ENCODE assay signal across 24 mouse cellular contexts in the genomic region with DNA sequence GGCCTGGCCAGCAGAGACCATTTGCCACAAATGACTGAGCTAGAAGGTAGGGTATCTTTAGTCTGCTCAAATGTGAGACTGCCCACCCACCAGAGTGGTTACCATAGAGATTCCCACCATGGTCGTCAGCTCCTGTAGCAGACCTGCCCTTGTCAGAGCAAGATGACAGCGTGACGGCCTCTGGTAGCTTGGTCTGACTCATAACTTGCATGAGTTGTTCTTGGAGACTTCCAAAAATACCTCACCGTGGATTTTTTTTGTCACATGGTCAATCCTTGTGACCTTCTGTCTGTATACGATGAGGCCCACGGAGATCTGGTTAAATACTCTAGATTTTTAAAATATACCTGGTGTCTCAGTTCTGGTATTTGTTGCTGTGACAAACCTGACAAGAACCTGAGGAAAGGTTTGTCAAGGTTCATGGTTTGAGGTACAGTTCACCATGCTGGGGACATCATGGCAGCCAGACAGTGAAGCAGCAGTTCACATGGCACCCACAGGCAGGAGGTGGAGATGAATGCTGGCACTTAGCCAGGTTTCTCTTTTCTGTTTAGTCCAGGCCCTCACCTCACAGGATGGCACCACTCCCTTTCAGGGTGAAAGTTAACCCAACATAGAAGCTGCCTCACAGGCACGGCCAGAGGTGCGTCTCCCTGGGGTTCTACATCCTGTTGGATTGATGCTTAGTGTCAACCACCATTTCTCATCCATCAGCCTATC.
DNase-seq lines count a peak whose midpoint lies in the region; ATAC-seq lines count a peak whose summit lies in the region.
"Had no signal": no experiment of that assay in that cellular context is flagged by ENCODE, and none has a peak within 500 bp of the region (broad histone marks: within the 10 kb centered on the region; RNA-seq: fewer than 3 reads in every experiment).

No protein-coding gene starts in this region.

- WGBS in hindbrain, embryonic 10.5 days = 85% methylated on average over 8 of the region's 8 CpGs

- H3K27me3 ChIP-seq in hindbrain, embryonic 10.5 days (ENCODE audit: insufficient read depth, poor library complexity, severe bottlenecking) = no peaks in the 10 kb centered on the region
- H3K27me3 ChIP-seq: embryonic facial prominence, embryonic 12.5 days; heart, embryonic 13.5 days; hindbrain, embryonic 12.5 days; liver, embryonic 15.5 days; neural tube, embryonic 15.5 days had no signal

- no peak overlapping the region for H3K4me3 ChIP-seq in hindbrain, embryonic 10.5 days
- H3K4me3 ChIP-seq: embryonic facial prominence, embryonic 12.5 days; heart, adult 2 months; heart, embryonic 13.5 days; hindbrain, embryonic 12.5 days; left cerebral cortex, adult 2 months; limb, embryonic 10.5 days; liver, embryonic 15.5 days; neural tube, embryonic 15.5 days had no signal

- ATAC-seq in megakaryocyte, adult 5-6 weeks (ENCODE audit: poor library complexity, severe bottlenecking) = no peak
- ATAC-seq: forebrain, postnatal 0 days; intestine, postnatal 0 days had no signal

- H3K4me1 ChIP-seq in hindbrain, embryonic 10.5 days (replicated peaks) = no peaks in the 10 kb centered on the region
- H3K4me1 ChIP-seq: embryonic facial prominence, embryonic 12.5 days; heart, embryonic 13.5 days; hindbrain, embryonic 12.5 days; limb, embryonic 10.5 days; liver, embryonic 15.5 days; neural tube, embryonic 15.5 days had no signal

- DNase-seq in adrenal gland, postnatal 36 days = peak; percentile 26 to 31
- DNase-seq in adrenal gland, postnatal 14 days = no peak
- peak; percentile 33 to 44 for DNase-seq in right cerebral cortex, adult 2 months (ENCODE audit: low spot score in 2 of 2)
- no peak for DNase-seq in right cerebral cortex, postnatal 14 days
- DNase-seq in brain, adult 2 months (ENCODE audit: low read depth, low spot score) = peak; percentile 61
- DNase-seq in hindbrain, embryonic 10.5 days (ENCODE audit: low spot score) = no peak
- DNase-seq: B cell, adult 2 months; forebrain, postnatal 0 days; gastrocnemius, postnatal 14 days; heart, adult 2 months; heart, postnatal 14 days; kidney, postnatal 4 days; liver; lung, postnatal 4 days; spleen, adult 18-20 months had no signal

- H3K9me3 ChIP-seq in hindbrain, embryonic 10.5 days = 0 out of 2 replicates have a peak, but pooled peaks cover 2% of the 10 kb centered on the region
- H3K9me3 ChIP-seq: embryonic facial prominence, embryonic 12.5 days; hindbrain, embryonic 12.5 days; limb, embryonic 10.5 days; liver, embryonic 15.5 days; neural tube, embryonic 15.5 days had no signal

- H3K27ac ChIP-seq in hindbrain, embryonic 10.5 days = no peak overlapping the region
- H3K27ac ChIP-seq: embryonic facial prominence, embryonic 12.5 days; heart, adult 2 months; heart, embryonic 13.5 days; hindbrain, embryonic 12.5 days; limb, embryonic 10.5 days; liver, embryonic 15.5 days; neural tube, embryonic 15.5 days had no signal

- H3K36me3 ChIP-seq in hindbrain, embryonic 10.5 days = no peaks in the 10 kb centered on the region
- H3K36me3 ChIP-seq: embryonic facial prominence, embryonic 12.5 days; heart, embryonic 13.5 days; hindbrain, embryonic 12.5 days; limb, embryonic 10.5 days; liver, embryonic 15.5 days; neural tube, embryonic 15.5 days had no signal

Comparison
In these comparisons a context has a peak if more than half of its experiments do, and no peak if none do; other contexts are left out.
1. DNase-seq: peak in adrenal gland, postnatal 36 days (2 of 2), right cerebral cortex, adult 2 months (2 of 2) and brain, adult 2 months (single experiment); none in adrenal gland, postnatal 14 days (single experiment), right cerebral cortex, postnatal 14 days (single experiment) and hindbrain, embryonic 10.5 days (single experiment).